Mouse (Mus musculus): ENCODE measurements around the gene Rprm. TPM values are rescaled to one million over a fixed set of nuclear protein-coding genes. Genes with fewer than 3 reads are reported as not detected.

The Rprm gene
- polyA plus RNA-seq, 1 experiment from 2014 or later: 1.3 TPM

DNA sequence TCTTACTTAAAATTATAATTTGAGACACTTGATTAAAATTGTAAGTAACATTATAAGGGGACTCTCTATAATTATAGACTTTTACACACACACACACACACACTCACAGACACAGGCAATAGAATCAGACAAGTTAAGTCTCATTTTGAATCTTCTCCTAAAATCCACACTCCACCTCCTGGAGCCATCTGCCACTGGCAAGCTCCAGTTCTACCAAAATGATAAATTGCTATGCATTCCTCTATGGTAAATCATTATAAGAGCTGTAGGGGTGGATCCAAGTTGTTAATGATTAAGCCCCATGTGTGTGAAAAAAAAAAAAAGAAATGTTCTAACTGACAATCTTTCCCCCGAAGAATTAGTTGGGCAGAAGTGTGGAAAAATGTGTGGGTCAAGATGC, 13.8 kb downstream of the Rprm start:
- H3K9ac ChIP-seq: no peak overlapping the region
- H3K27ac ChIP-seq (ENCODE audit: poor library complexity, severe bottlenecking): no peak overlapping the region
- H3K4me1 ChIP-seq (replicated peaks): no peaks in the 10 kb centered on the region
- WGBS: 60% methylated on average over 1 of the region's 1 CpGs
- no peak for ATAC-seq (ENCODE audit: insufficient number of reproducible peaks, low FRiP score)
- H3K27me3 ChIP-seq (replicated peaks): no peaks in the 10 kb centered on the region
- no peak overlapping the region for H3K4me3 ChIP-seq
- no peaks in the 10 kb centered on the region for H3K9me3 ChIP-seq (replicated peaks)
- H3K36me3 ChIP-seq: no peaks in the 10 kb centered on the region
- H3K4me2 ChIP-seq: no peak overlapping the region

DNA sequence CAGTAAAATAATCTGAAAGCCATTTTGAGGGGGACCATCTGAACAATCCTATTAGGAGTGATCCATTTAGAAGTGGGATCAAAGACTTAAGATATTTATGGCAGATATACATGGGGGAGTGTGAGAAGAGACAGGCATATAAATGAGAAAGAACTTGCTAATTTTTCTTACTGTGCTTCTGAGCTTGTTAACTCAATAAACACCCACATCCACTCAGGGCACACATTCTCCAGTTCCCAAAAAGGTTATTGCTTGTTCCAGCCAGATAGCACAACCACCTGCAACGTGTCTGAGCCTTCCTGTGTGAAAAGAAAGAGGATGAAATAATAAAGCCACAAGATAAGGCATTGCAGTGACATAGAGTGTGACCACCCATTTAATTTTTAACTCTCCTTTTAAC, 22.9 kb downstream of the Rprm start:
- Histone ChIP-seq H3K9me3 (replicated peaks) (no peaks in the 10 kb centered on the region), H3K36me3 (no peaks in the 10 kb centered on the region), H3K27ac (ENCODE audit: poor library complexity, severe bottlenecking) (no peak overlapping the region), H3K27me3 (replicated peaks) (no peaks in the 10 kb centered on the region), H3K4me2 (no peak overlapping the region), H3K4me1 (replicated peaks) (no peaks in the 10 kb centered on the region), H3K9ac (no peak overlapping the region), H3K4me3 (no peak overlapping the region)
- no peak for ATAC-seq (ENCODE audit: insufficient number of reproducible peaks, low FRiP score)
- WGBS: 17% methylated on average over 1 of the region's 1 CpGs

DNA sequence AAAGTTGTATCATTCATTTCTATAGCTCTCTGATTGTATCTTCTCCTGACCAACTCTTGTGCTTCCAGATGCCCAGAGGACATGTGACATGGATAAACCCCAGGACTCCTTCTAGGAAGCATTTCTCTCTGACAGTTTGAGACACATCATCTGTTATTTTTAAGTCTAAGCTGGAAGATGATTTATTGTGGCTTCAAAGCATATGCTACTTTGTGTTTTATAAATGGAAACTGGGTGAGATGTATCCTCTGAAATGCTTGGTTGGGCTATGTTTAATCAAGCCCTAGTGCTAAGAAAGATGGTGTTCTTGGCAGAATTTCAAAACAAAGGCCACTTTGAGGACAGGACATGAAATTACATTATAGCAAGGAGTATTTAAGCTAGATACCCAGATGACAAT, 24.3 kb downstream of the Rprm start:
- ATAC-seq (ENCODE audit: insufficient number of reproducible peaks, low FRiP score): no peak
- H3K4me2 ChIP-seq: no peak overlapping the region

More for the DNA sequence above, 24.3 kb downstream of the Rprm start:
- H3K9ac ChIP-seq: no peak overlapping the region
- H3K9me3 ChIP-seq (replicated peaks): no peaks in the 10 kb centered on the region
- H3K27ac ChIP-seq (ENCODE audit: poor library complexity, severe bottlenecking): no peak overlapping the region
- H3K36me3 ChIP-seq: no peaks in the 10 kb centered on the region
- no peak overlapping the region for H3K4me3 ChIP-seq
- H3K27me3 ChIP-seq (replicated peaks): no peaks in the 10 kb centered on the region
- H3K4me1 ChIP-seq (replicated peaks): no peaks in the 10 kb centered on the region

Data from heart, embryonic 12.5 days (tissue).